Mouse (Mus musculus) cerebellum, adult 2 months (tissue): ENCODE measurements around the gene Them5.

ENCODE experiments used
- CTCF ChIP-seq: fragments of 200-500 bp; IDR thresholded peaks from 2 replicates; pipeline ENCODE4 v1.5.1; 2011; ENCODE audit warnings: low read depth, mild to moderate bottlenecking, control low read depth, low read length, moderate library complexity, borderline replicate concordance; ENCODE audit not compliant: insufficient read depth
- POLR2A ChIP-seq: fragments of 200-500 bp; IDR thresholded peaks from 2 replicates; pipeline ENCODE4 v1.6.1; 2011; ENCODE audit warnings: low read length, control low read depth, borderline replicate concordance; ENCODE audit not compliant: insufficient read depth

DNA sequence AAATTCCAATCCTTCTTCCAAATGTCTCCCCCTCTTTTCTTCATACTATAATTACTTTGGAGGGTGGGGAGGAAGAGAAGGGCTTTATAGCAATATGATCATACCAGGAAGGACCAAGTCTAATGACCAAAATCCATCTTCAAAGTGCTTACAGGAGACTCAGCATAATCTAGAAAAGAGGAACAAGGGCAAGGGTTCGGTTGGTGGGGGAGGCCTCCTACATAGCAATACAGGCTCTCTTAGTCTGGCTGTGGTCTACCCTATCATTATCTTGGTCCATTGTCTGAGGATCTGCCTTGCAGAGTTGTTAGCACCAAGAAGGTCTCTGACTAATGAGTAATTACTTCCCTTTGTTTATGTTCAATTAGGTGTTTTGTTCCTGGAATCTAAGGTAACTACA lies 36.4 kb upstream of the Them5 start:
- TF ChIP-seq CTCF, result no peak
- TF ChIP-seq POLR2A, result no peak
